Mouse (Mus musculus) heart, embryonic 16.5 days (tissue): ENCODE measurements around the gene Olfr461. TPM values are rescaled to one million over a fixed set of nuclear protein-coding genes. Genes with fewer than 3 reads are reported as not detected.
"Not testable (repeated sequence)": the region's sequence is repeated elsewhere in the genome, so short reads cannot be mapped to it uniquely, and the experiment has no call there.

Experiments used
- ATAC-seq: fragments of 200-750 bp; cut with Nextera tagmentation; replicated peaks from 2 replicates; pipeline ENCODE4 v1.8.0; 2017; ENCODE audit warnings: moderate number of reproducible peaks; ENCODE audit not compliant: insufficient read depth, low FRiP score; ENCODE audit errors: extremely low read depth
- H3K27ac ChIP-seq: fragments of 300-500 bp; sonication (generic); 2 replicates; pipeline ENCODE4 v1.5.1; 2014; ENCODE audit warnings: mild to moderate bottlenecking, low read length, control low read depth, moderate library complexity
- H3K27me3 ChIP-seq: fragments of 300-500 bp; sonication (generic); 2 replicates; pipeline ENCODE4 v1.6.1; 2014; ENCODE audit warnings: low read length, mixed read lengths; ENCODE audit not compliant: control insufficient read depth, insufficient read depth
- H3K36me3 ChIP-seq: fragments of 300-500 bp; sonication (generic); 2 replicates; pipeline ENCODE4 v1.6.1; 2014; ENCODE audit not compliant: control insufficient read depth, insufficient read depth
- H3K4me1 ChIP-seq: fragments of 300-500 bp; sonication (generic); 2 replicates; pipeline ENCODE4 v1.6.1; 2014; ENCODE audit warnings: low read length, mixed read lengths; ENCODE audit not compliant: control insufficient read depth, insufficient read depth
- H3K4me2 ChIP-seq: fragments of 300-500 bp; sonication (generic); 2 replicates; pipeline ENCODE4 v1.6.1; 2014; ENCODE audit warnings: low read depth, mild to moderate bottlenecking, control low read depth, low read length
- H3K4me3 ChIP-seq: fragments of 300-500 bp; sonication (generic); 2 replicates; pipeline ENCODE4 v1.5.1; 2014; ENCODE audit warnings: mild to moderate bottlenecking, control low read depth, low read length
- H3K9ac ChIP-seq: fragments of 300-500 bp; sonication (generic); 2 replicates; pipeline ENCODE4 v1.6.1; 2014; ENCODE audit warnings: low read length, control low read depth
- H3K9me3 ChIP-seq: fragments of 300-500 bp; sonication (generic); replicated peaks from 2 replicates; pipeline ENCODE4 v1.6.1; 2016; ENCODE audit warnings: low read length; ENCODE audit not compliant: control insufficient read depth
- WGBS: fragments of 180-500 bp; shearing (Covaris S2); extraction: QIAGEN DNeasy Blood & Tissue Kit; methylation state at CpG from one replicate; pipeline ENCODE4 v1.1.7; 2014; 5-methylcytosine and 5-hydroxymethylcytosine counted together
- polyA plus RNA-seq: library from polyadenylated mRNA; unstranded; fragments of >200 nt; fragmentation: Nextera tagmentation; extraction: Ambion mirVana; gene quantifications from 2 replicates; pipeline ENCODE4 v1.2.1, GENCODE M21; 2015

The Olfr461 gene
- not detected in 2 replicates for polyA plus RNA-seq

GRCm38 (mm10) chr6:40554950-40555349, at the start of gene Olfr461:
Olfr461 (minus strand) TSS chr6:40555050.
- Histone ChIP-seq H3K27me3 (no peaks in the 10 kb centered on the region), H3K9ac (no peak within 1 kb of the TSS), H3K4me1 (no peaks in the 10 kb centered on the region), H3K4me2 (no peak within 1 kb of the TSS), H3K4me3 (no peak within 1 kb of the TSS), H3K36me3 (no peaks in the 10 kb centered on the region), H3K27ac (no peak within 1 kb of the TSS), H3K9me3 (no peaks in the 10 kb centered on the region)
- ATAC-seq: no peak
- WGBS: 71% methylated on average over 2 of the region's 2 CpGs

DNA sequence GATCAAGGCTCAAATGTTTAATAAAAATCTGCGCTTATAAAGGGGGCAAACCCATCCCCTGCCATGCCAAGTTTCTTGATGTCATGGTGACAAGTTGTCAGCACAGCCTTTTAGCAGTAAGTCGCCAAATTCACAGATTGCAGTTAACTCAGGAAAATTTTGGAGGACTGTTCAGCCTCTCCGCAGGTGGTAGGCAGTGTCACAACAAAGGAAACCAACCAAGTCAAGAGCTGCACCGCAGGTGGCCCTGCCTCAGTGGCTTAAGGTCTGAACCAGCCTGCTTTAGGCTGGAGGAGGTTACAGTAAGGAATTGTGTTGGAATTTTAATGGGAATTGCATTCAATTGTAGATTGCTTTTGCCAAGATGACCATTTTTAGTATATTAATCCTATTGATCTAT, 43.7 kb upstream of the Olfr461 start:
- 30% methylated on average over 4 of the region's 4 CpGs for WGBS
- H3K36me3 ChIP-seq, H3K4me2 ChIP-seq, H3K9me3 ChIP-seq, H3K9ac ChIP-seq, H3K4me1 ChIP-seq, H3K27ac ChIP-seq, H3K4me3 ChIP-seq, H3K27me3 ChIP-seq, ATAC-seq: not testable (repeated sequence)

GRCm38 (mm10) chr6:40594804-40595550, 40.1 kb upstream of the Olfr461 start:
- H3K9ac ChIP-seq: no peak overlapping the region
- no peak overlapping the region for H3K27ac ChIP-seq
- no peaks in the 10 kb centered on the region for H3K27me3 ChIP-seq
- 56% methylated on average over 3 of the region's 3 CpGs for WGBS
- no peaks in the 10 kb centered on the region for H3K36me3 ChIP-seq
- H3K4me3 ChIP-seq: no peak overlapping the region
- no peaks in the 10 kb centered on the region for H3K4me1 ChIP-seq
- H3K4me2 ChIP-seq: no peak overlapping the region
- no peaks in the 10 kb centered on the region for H3K9me3 ChIP-seq
- ATAC-seq: no peak

- Histone ChIP-seq H3K9me3 (no peaks in the 10 kb centered on the region), H3K4me2 (no peak overlapping the region), H3K4me1 (no peaks in the 10 kb centered on the region), H3K36me3 (no peaks in the 10 kb centered on the region), H3K27ac (no peak overlapping the region), H3K27me3 (no peaks in the 10 kb centered on the region), H3K9ac (no peak overlapping the region), H3K4me3 (no peak overlapping the region)
- ATAC-seq: no peak
- WGBS: 84% methylated on average over 2 of the region's 2 CpGs
These were observed 33.5 kb upstream of the Olfr461 start for GRCm38 (mm10) chr6:40588346-40588745.

DNA sequence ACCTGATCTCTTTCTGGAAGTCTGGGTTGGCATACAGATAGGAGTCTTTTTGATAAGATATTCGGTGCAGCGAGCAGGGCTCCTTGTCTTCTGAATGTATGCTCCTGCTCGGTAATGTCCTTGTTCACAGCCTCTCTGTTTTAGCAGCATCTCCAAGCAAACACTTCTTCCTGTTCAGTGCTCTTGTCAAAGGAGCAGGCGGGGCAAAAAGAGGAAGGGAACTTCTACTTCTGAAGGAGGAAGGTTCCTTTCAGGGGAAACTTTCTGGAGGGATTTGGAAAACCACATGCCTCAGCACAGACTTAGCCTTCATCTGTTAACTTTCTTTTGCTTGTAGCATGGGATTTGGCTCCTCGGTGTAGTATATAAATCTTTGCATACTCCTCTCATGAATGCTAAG, 30.8 kb upstream of the Olfr461 start, which contains the start of gene Clec5a:
Clec5a (minus strand) TSS at position 177 of the 400 bp plus-strand sequence.
- no peaks in the 10 kb centered on the region for H3K4me1 ChIP-seq
- ATAC-seq: no peak
- no peaks in the 10 kb centered on the region for H3K36me3 ChIP-seq
- no peak within 1 kb of the TSS for H3K4me2 ChIP-seq
- WGBS: 60% methylated on average over 5 of the region's 5 CpGs
- no peaks in the 10 kb centered on the region for H3K9me3 ChIP-seq
- no peak within 1 kb of the TSS for H3K27ac ChIP-seq
- H3K4me3 ChIP-seq: no peak within 1 kb of the TSS
- no peak within 1 kb of the TSS for H3K9ac ChIP-seq
- no peaks in the 10 kb centered on the region for H3K27me3 ChIP-seq

DNA sequence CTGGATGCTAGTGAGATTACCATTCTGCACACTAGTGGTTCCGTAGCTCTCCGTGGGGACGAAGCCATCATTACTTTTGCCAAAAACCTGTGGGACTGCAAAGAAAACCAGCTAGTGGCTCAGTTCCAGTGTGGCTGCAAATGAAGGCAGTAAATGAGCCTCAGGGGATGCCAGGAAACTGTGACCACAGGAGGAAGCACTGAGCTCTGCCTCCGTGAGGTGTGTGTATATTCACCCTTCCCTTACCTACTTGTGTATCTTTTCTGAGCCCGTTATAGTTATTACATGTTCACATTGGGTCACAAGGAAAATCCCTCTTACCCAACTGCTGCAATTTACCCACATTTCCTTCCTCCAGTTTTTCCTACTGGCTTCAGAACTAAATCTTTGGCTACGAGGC, 29.5 kb upstream of the Olfr461 start:
- ATAC-seq: no peak
- H3K4me2 ChIP-seq: no peak overlapping the region
- WGBS: 82% methylated on average over 6 of the region's 6 CpGs
- no peaks in the 10 kb centered on the region for H3K9me3 ChIP-seq
- H3K27ac ChIP-seq: no peak overlapping the region
- H3K36me3 ChIP-seq: no peaks in the 10 kb centered on the region
- no peaks in the 10 kb centered on the region for H3K27me3 ChIP-seq
- no peaks in the 10 kb centered on the region for H3K4me1 ChIP-seq
- no peak overlapping the region for H3K4me3 ChIP-seq
- no peak overlapping the region for H3K9ac ChIP-seq

GRCm38 (mm10) chr6:40576305-40576704, 21.5 kb upstream of the Olfr461 start:
- Histone ChIP-seq H3K9me3 (no peaks in the 10 kb centered on the region), H3K4me2 (no peak overlapping the region), H3K9ac (no peak overlapping the region), H3K4me3 (no peak overlapping the region), H3K36me3 (no peaks in the 10 kb centered on the region), H3K27ac (no peak overlapping the region), H3K27me3 (no peaks in the 10 kb centered on the region), H3K4me1 (no peaks in the 10 kb centered on the region)
- WGBS: 62% methylated on average over 1 of the region's 1 CpGs
- no peak for ATAC-seq

DNA sequence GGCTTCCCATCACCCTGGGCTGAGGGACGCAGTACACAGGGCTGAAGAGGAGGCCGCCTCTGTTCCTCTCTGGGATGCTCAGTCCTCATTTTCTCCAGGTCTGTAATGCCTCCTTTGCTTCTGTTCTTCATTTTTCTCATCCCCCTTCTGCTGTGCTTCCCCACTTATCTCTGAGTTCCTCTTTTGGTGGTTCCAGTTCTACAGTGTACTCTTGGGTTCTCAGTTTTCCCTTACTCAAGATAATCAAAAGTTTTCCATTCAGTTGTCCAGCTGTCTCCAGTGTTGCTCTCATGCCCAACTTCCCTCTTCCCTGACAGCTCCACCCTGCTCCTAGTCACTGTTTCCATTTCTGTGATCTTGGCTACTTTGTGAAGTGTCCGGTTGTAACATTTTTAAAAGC, 18.8 kb upstream of the Olfr461 start:
- 51% methylated on average over 3 of the region's 3 CpGs for WGBS
- no peaks in the 10 kb centered on the region for H3K36me3 ChIP-seq
- no peak overlapping the region for H3K4me2 ChIP-seq
- no peak overlapping the region for H3K27ac ChIP-seq
- no peak overlapping the region for H3K4me3 ChIP-seq
- no peak for ATAC-seq
- H3K27me3 ChIP-seq: no peaks in the 10 kb centered on the region
- no peak overlapping the region for H3K9ac ChIP-seq
- H3K9me3 ChIP-seq: no peaks in the 10 kb centered on the region
- H3K4me1 ChIP-seq: no peaks in the 10 kb centered on the region

- 84% methylated on average over 3 of the region's 3 CpGs for WGBS
- Histone ChIP-seq H3K27me3 (no peaks in the 10 kb centered on the region), H3K9me3 (no peaks in the 10 kb centered on the region), H3K27ac (no peak within 1 kb of the TSS), H3K36me3 (no peaks in the 10 kb centered on the region), H3K4me2 (no peak within 1 kb of the TSS), H3K4me3 (no peak within 1 kb of the TSS), H3K4me1 (no peaks in the 10 kb centered on the region), H3K9ac (no peak within 1 kb of the TSS)
- ATAC-seq: no peak
These were observed 14.3 kb upstream of the Olfr461 start, which contains the start of gene Olfr460 for GRCm38 (mm10) chr6:40569187-40569586. Olfr460 (plus strand) TSS chr6:40569487.
